Mouse (Mus musculus): ENCODE data around the gene Fbxw8. TPM values are rescaled to one million over a fixed set of nuclear protein-coding genes. Genes with fewer than 3 reads are reported as not detected.

Gene Fbxw8
- polyA plus RNA-seq (2015; fragmentation: Nextera tagmentation; extraction: Ambion mirVana): 18.1 and 23.5 TPM in 2 replicates

- Histone ChIP-seq H3K4me2 (peak within 1 kb of the TSS; percentile 85), H3K27me3 (no peaks in the 10 kb centered on the region), H3K36me3 (peaks cover 10% of the 10 kb centered on the region; the same call in 1 of the 2 replicates), H3K9ac (peak within 1 kb of the TSS; percentile 96), H3K9me3 (replicated peaks) (no peaks in the 10 kb centered on the region), H3K4me3 (peak within 1 kb of the TSS; percentile 97), H3K27ac (peak within 1 kb of the TSS; percentile 74), H3K4me1 (replicated peaks) (peaks cover 33% of the 10 kb centered on the region)
- ATAC-seq (replicated peaks; ENCODE audit: insufficient number of reproducible peaks, insufficient read depth, low FRiP score, low read depth): peak; percentile 75
- under 1% methylated on average over 61 of the region's 67 CpGs for WGBS
These were observed at the start of gene Fbxw8 for GRCm38 (mm10) chr5:118154839-118155564. Gene Fbxw8, minus strand, starts transcription at chr5:118155464.

- no peak overlapping the region for H3K4me2 ChIP-seq
- ATAC-seq (replicated peaks; ENCODE audit: insufficient number of reproducible peaks, insufficient read depth, low FRiP score, low read depth): no peak
- no peaks in the 10 kb centered on the region; the same call in 1 of the 2 replicates for H3K27me3 ChIP-seq
- WGBS: 73% methylated on average over 16 of the region's 16 CpGs
- no peak overlapping the region for H3K27ac ChIP-seq
- H3K9me3 ChIP-seq (replicated peaks): no peaks in the 10 kb centered on the region
- no peaks in the 10 kb centered on the region for H3K4me1 ChIP-seq (replicated peaks)
- H3K9ac ChIP-seq: no peak overlapping the region
- no peaks in the 10 kb centered on the region for H3K36me3 ChIP-seq
- H3K4me3 ChIP-seq: no peak overlapping the region
These were observed 49.6 kb upstream of the Fbxw8 start for GRCm38 (mm10) chr5:118204675-118205440.

- no peak overlapping the region for H3K4me2 ChIP-seq
- H3K4me3 ChIP-seq: no peak overlapping the region
- no peak overlapping the region for H3K9ac ChIP-seq
- no peaks in the 10 kb centered on the region for H3K9me3 ChIP-seq (replicated peaks)
- no peaks in the 10 kb centered on the region for H3K4me1 ChIP-seq (replicated peaks)
- WGBS: 57% methylated on average over 5 of the region's 5 CpGs
- no peak overlapping the region for H3K27ac ChIP-seq
- H3K27me3 ChIP-seq: peaks cover under 1% of the 10 kb centered on the region
- ATAC-seq (replicated peaks; ENCODE audit: insufficient number of reproducible peaks, insufficient read depth, low FRiP score, low read depth): no peak
- H3K36me3 ChIP-seq: no peaks in the 10 kb centered on the region
These were observed 44.4 kb upstream of the Fbxw8 start for GRCm38 (mm10) chr5:118199670-118200069.

GRCm38 (mm10) chr5:118197421-118197820 is 42.2 kb upstream of the Fbxw8 start:
- Histone ChIP-seq H3K36me3 (no peaks in the 10 kb centered on the region), H3K4me3 (no peak overlapping the region), H3K4me1 (replicated peaks) (no peaks in the 10 kb centered on the region), H3K27ac (no peak overlapping the region), H3K9me3 (replicated peaks) (no peaks in the 10 kb centered on the region), H3K9ac (no peak overlapping the region), H3K27me3 (peaks cover 20% of the 10 kb centered on the region), H3K4me2 (no peak overlapping the region)
- 70% methylated on average over 13 of the region's 13 CpGs for WGBS
- no peak for ATAC-seq (replicated peaks; ENCODE audit: insufficient number of reproducible peaks, insufficient read depth, low FRiP score, low read depth)

GRCm38 (mm10) chr5:118192221-118192620 is 37.0 kb upstream of the Fbxw8 start:
- Histone ChIP-seq H3K9me3 (replicated peaks) (no peaks in the 10 kb centered on the region), H3K4me3 (no peak overlapping the region), H3K27ac (no peak overlapping the region), H3K36me3 (no peaks in the 10 kb centered on the region), H3K9ac (no peak overlapping the region), H3K4me1 (replicated peaks) (no peaks in the 10 kb centered on the region), H3K27me3 (peaks cover 62% of the 10 kb centered on the region), H3K4me2 (no peak overlapping the region)
- 25% methylated on average over 18 of the region's 18 CpGs for WGBS
- no peak for ATAC-seq (replicated peaks; ENCODE audit: insufficient number of reproducible peaks, insufficient read depth, low FRiP score, low read depth)

- ATAC-seq (replicated peaks; ENCODE audit: insufficient number of reproducible peaks, insufficient read depth, low FRiP score, low read depth): no peak
- WGBS: 78% methylated on average over 9 of the region's 9 CpGs
- H3K27me3 ChIP-seq: peaks cover 66% of the 10 kb centered on the region
These were observed 35.2 kb upstream of the Fbxw8 start for GRCm38 (mm10) chr5:118190491-118190890.

GRCm38 (mm10) chr5:118188356-118188755 is 33.1 kb upstream of the Fbxw8 start:
- Histone ChIP-seq H3K4me1 (replicated peaks) (no peaks in the 10 kb centered on the region), H3K4me3 (no peak overlapping the region), H3K36me3 (no peaks in the 10 kb centered on the region), H3K27me3 (peaks cover 55% of the 10 kb centered on the region), H3K9me3 (replicated peaks) (no peaks in the 10 kb centered on the region), H3K27ac (no peak overlapping the region), H3K9ac (no peak overlapping the region), H3K4me2 (no peak overlapping the region)
- no peak for ATAC-seq (replicated peaks; ENCODE audit: insufficient number of reproducible peaks, insufficient read depth, low FRiP score, low read depth)
- WGBS: 63% methylated on average over 6 of the region's 6 CpGs

More at GRCm38 (mm10) chr5:118190491-118190890, 35.2 kb upstream of the Fbxw8 start:
- no peak overlapping the region for H3K4me2 ChIP-seq
- no peaks in the 10 kb centered on the region for H3K4me1 ChIP-seq (replicated peaks)
- H3K36me3 ChIP-seq: no peaks in the 10 kb centered on the region
- H3K9ac ChIP-seq: no peak overlapping the region
- no peaks in the 10 kb centered on the region for H3K9me3 ChIP-seq (replicated peaks)
- H3K27ac ChIP-seq: no peak overlapping the region
- no peak overlapping the region for H3K4me3 ChIP-seq

- H3K4me1 ChIP-seq (replicated peaks): no peaks in the 10 kb centered on the region
- no peak for ATAC-seq (replicated peaks; ENCODE audit: insufficient number of reproducible peaks, insufficient read depth, low FRiP score, low read depth)
- no peak overlapping the region for H3K27ac ChIP-seq
- H3K36me3 ChIP-seq: no peaks in the 10 kb centered on the region
- H3K4me3 ChIP-seq: no peak overlapping the region
- peaks cover 44% of the 10 kb centered on the region for H3K27me3 ChIP-seq
- H3K9ac ChIP-seq: no peak overlapping the region
- no peak overlapping the region for H3K4me2 ChIP-seq
- WGBS: 73% methylated on average over 9 of the region's 9 CpGs
- H3K9me3 ChIP-seq (replicated peaks): no peaks in the 10 kb centered on the region
These were observed 31.8 kb upstream of the Fbxw8 start for GRCm38 (mm10) chr5:118186903-118187633.

- no peak overlapping the region for H3K4me3 ChIP-seq
- H3K9ac ChIP-seq: no peak overlapping the region
- H3K9me3 ChIP-seq (replicated peaks): no peaks in the 10 kb centered on the region
- H3K4me2 ChIP-seq: no peak overlapping the region
- peaks cover 45% of the 10 kb centered on the region for H3K27me3 ChIP-seq
- no peak overlapping the region for H3K27ac ChIP-seq
- 66% methylated on average over 7 of the region's 7 CpGs for WGBS
- H3K4me1 ChIP-seq (replicated peaks): peaks cover 5% of the 10 kb centered on the region
- no peaks in the 10 kb centered on the region for H3K36me3 ChIP-seq
- no peak for ATAC-seq (replicated peaks; ENCODE audit: insufficient number of reproducible peaks, insufficient read depth, low FRiP score, low read depth)
These were observed 22.4 kb upstream of the Fbxw8 start for GRCm38 (mm10) chr5:118177640-118178039.

GRCm38 (mm10) chr5:118175137-118175536 is 19.9 kb upstream of the Fbxw8 start:
- WGBS: 14% methylated on average over 2 of the region's 2 CpGs
- Histone ChIP-seq H3K4me1 (replicated peaks) (peaks cover 22% of the 10 kb centered on the region), H3K36me3 (no peaks in the 10 kb centered on the region), H3K4me3 (no peak overlapping the region), H3K4me2 (peak overlapping the region; percentile 55; the same call in 1 of the 2 replicates), H3K27me3 (peaks cover 61% of the 10 kb centered on the region), H3K9ac (no peak overlapping the region), H3K27ac (no peak overlapping the region), H3K9me3 (replicated peaks) (no peaks in the 10 kb centered on the region)
- ATAC-seq (replicated peaks; ENCODE audit: insufficient number of reproducible peaks, insufficient read depth, low FRiP score, low read depth): no peak
